Mouse (Mus musculus) layer of hippocampus, postnatal 36 days (tissue): Measurements from ENCODE around the gene Psmd14. TPM values are rescaled to one million over a fixed set of nuclear protein-coding genes. Genes with fewer than 3 reads are reported as not detected.

Experiments used
- DNase-seq, 2 experiments: peaks; one replicate each; pipeline ENCODE4 v3.0.0; 2022
- total RNA-seq, 2 experiments: library from RNA; stranded (reverse); gene quantifications; 2 replicates each; pipeline ENCODE4 v1.2.3; 2021

The Psmd14 gene
- total RNA-seq = 100 to 1,000 TPM; 119 to 124 TPM

- peak; percentile 85 for DNase-seq
Measured at GRCm38 (mm10) chr2:61711108-61712040, at the start of gene Psmd14. Gene Psmd14, plus strand, starts transcription at chr2:61711694.

GRCm38 (mm10) chr2:61662833-61663232 lies 48.7 kb upstream of the Psmd14 start:
- no peak for DNase-seq

GRCm38 (mm10) chr2:61663573-61664241 lies 47.8 kb upstream of the Psmd14 start:
- DNase-seq = no peak

GRCm38 (mm10) chr2:61667420-61667819 lies 44.1 kb upstream of the Psmd14 start:
- DNase-seq = no peak

- peak; percentile 29 for DNase-seq
Measured at GRCm38 (mm10) chr2:61668260-61668659, 43.2 kb upstream of the Psmd14 start.

GRCm38 (mm10) chr2:61674555-61674954 lies 36.9 kb upstream of the Psmd14 start:
- DNase-seq = no peak

- no peak for DNase-seq
Measured at GRCm38 (mm10) chr2:61681572-61681971, 29.9 kb upstream of the Psmd14 start.

- DNase-seq = no peak
Measured at GRCm38 (mm10) chr2:61686533-61686932, 25.0 kb upstream of the Psmd14 start.

GRCm38 (mm10) chr2:61689086-61689485 lies 22.4 kb upstream of the Psmd14 start:
- DNase-seq = no peak

- DNase-seq = no peak
Measured at GRCm38 (mm10) chr2:61709570-61709969, 1.9 kb upstream of the Psmd14 start.

GRCm38 (mm10) chr2:61712526-61712925 lies 1.0 kb downstream of the Psmd14 start:
- DNase-seq = no peak

GRCm38 (mm10) chr2:61722401-61722982 lies 11.0 kb downstream of the Psmd14 start:
- DNase-seq = no peak

GRCm38 (mm10) chr2:61732802-61733486 lies 21.4 kb downstream of the Psmd14 start:
- DNase-seq = peak; percentile 8 to 41

GRCm38 (mm10) chr2:61734175-61734574 lies 22.7 kb downstream of the Psmd14 start:
- no peak for DNase-seq

- no peak for DNase-seq
Measured at GRCm38 (mm10) chr2:61746051-61746450, 34.6 kb downstream of the Psmd14 start.

- DNase-seq = no peak
Measured at GRCm38 (mm10) chr2:61746580-61746979, 35.1 kb downstream of the Psmd14 start.

GRCm38 (mm10) chr2:61747411-61747810 lies 35.9 kb downstream of the Psmd14 start:
- DNase-seq = no peak

- no peak for DNase-seq
Measured at GRCm38 (mm10) chr2:61750702-61751101, 39.2 kb downstream of the Psmd14 start.

GRCm38 (mm10) chr2:61751286-61751685 lies 39.8 kb downstream of the Psmd14 start:
- DNase-seq = no peak

GRCm38 (mm10) chr2:61752362-61752761 lies 40.9 kb downstream of the Psmd14 start:
- no peak for DNase-seq

- DNase-seq = no peak
Measured at GRCm38 (mm10) chr2:61754989-61755388, 43.5 kb downstream of the Psmd14 start.

- DNase-seq = no peak
Measured at GRCm38 (mm10) chr2:61759234-61759855, 47.9 kb downstream of the Psmd14 start.
